Comparison of ENCODE assay signal across 8 mouse cellular contexts in genomic region chr8:80739932-80740331, GRCm38 (mm10). TPM values are rescaled to one million over a fixed set of nuclear protein-coding genes. Genes with fewer than 3 reads are reported as not detected.
A peak's percentile ranks its signal among the peaks of the same experiment; 100 is the strongest.
DNase-seq lines count a peak whose midpoint lies in the region; ATAC-seq and TF ChIP-seq lines count a peak whose summit lies in the region.

No protein-coding gene starts in this region.

- ATAC-seq in forebrain, embryonic 13.5 days = peak; percentile 58
- peak; percentile 59 for ATAC-seq in liver, embryonic 12.5 days
- ATAC-seq in stomach, postnatal 0 days (ENCODE audit: low FRiP score, low TSS enrichment) = peak; percentile 50

- TF ChIP-seq POLR2A in thymus, adult 2 months (IDR thresholded peaks at IDR 0.05; ENCODE audit: control insufficient read depth, extremely low read depth, insufficient read depth, low read length, poor library complexity) = no peak

- TF ChIP-seq EP300 in stomach, postnatal 0 days (optimal IDR thresholded peaks at IDR 0.05) = no peak

- 20% methylated on average over 14 of the region's 14 CpGs for WGBS in thymus, adult 2 months
- 14% methylated on average over 14 of the region's 14 CpGs for WGBS in forebrain, embryonic 13.5 days
- 11% methylated on average over 14 of the region's 14 CpGs for WGBS in liver, embryonic 12.5 days (ENCODE audit: insufficient replicate concordance)
- WGBS in stomach, postnatal 0 days = 10% methylated on average over 14 of the region's 14 CpGs

- H3K9ac ChIP-seq in forebrain, embryonic 13.5 days = peak overlapping the region; percentile 68
- H3K9ac ChIP-seq in liver, embryonic 12.5 days = peak overlapping the region; percentile 80
- H3K9ac ChIP-seq in stomach, postnatal 0 days (ENCODE audit: low read length) = peak overlapping the region; percentile 58

- peak overlapping the region; percentile 45 for H3K4me3 ChIP-seq in thymus, adult 2 months (ENCODE audit: control insufficient read depth, insufficient read depth, low read length)
- peak overlapping the region; percentile 90 for H3K4me3 ChIP-seq in forebrain, embryonic 13.5 days
- H3K4me3 ChIP-seq in liver, embryonic 12.5 days = peak overlapping the region; percentile 89
- peak overlapping the region; percentile 49 for H3K4me3 ChIP-seq in stomach, postnatal 0 days (ENCODE audit: low read depth, low read length)

- peak overlapping the region; percentile 55 for H3K4me2 ChIP-seq in forebrain, embryonic 13.5 days
- H3K4me2 ChIP-seq in liver, embryonic 12.5 days = peak overlapping the region; percentile 85
- H3K4me2 ChIP-seq in stomach, postnatal 0 days (replicated peaks; ENCODE audit: low read depth) = peak overlapping the region; percentile 53

- no peaks in the 10 kb centered on the region for H3K9me3 ChIP-seq in forebrain, embryonic 13.5 days (replicated peaks)
- H3K9me3 ChIP-seq in liver, embryonic 12.5 days (replicated peaks) = no peaks in the 10 kb centered on the region
- no peaks in the 10 kb centered on the region for H3K9me3 ChIP-seq in stomach, postnatal 0 days (ENCODE audit: control insufficient read depth, low read length)

- DNase-seq in thymus, adult 2 months = no peak
- DNase-seq in thymus, postnatal 0 days (ENCODE audit: low spot score) = no peak
- no peak for DNase-seq in stomach, postnatal 0 days (ENCODE audit: low spot score)
- no peak for DNase-seq in adrenal gland, postnatal 10 days
- no peak for DNase-seq in urinary bladder, postnatal 36 days (ENCODE audit: low spot score in 2 of 2)
- DNase-seq in frontal cortex, postnatal 10 days (ENCODE audit: low spot score in 2 of 2) = no peak

- H3K27ac ChIP-seq in thymus, adult 2 months (ENCODE audit: control insufficient read depth, insufficient read depth, low read length) = peak overlapping the region; percentile 85
- peak overlapping the region; percentile 89 for H3K27ac ChIP-seq in forebrain, embryonic 13.5 days
- peak overlapping the region; percentile 96 for H3K27ac ChIP-seq in liver, embryonic 12.5 days
- H3K27ac ChIP-seq in stomach, postnatal 0 days (replicated peaks) = peak overlapping the region; percentile 90

- peaks cover 4% of the 10 kb centered on the region; the same call in 1 of the 2 replicates for H3K36me3 ChIP-seq in thymus, adult 2 months (ENCODE audit: control insufficient read depth, insufficient read depth, low read length)
- peaks cover 10% of the 10 kb centered on the region for H3K36me3 ChIP-seq in forebrain, embryonic 13.5 days (ENCODE audit: poor library complexity, severe bottlenecking)
- peaks cover 13% of the 10 kb centered on the region for H3K36me3 ChIP-seq in liver, embryonic 12.5 days
- H3K36me3 ChIP-seq in stomach, postnatal 0 days (ENCODE audit: control insufficient read depth, insufficient read depth, low read length) = no peaks in the 10 kb centered on the region

- no peaks in the 10 kb centered on the region for H3K27me3 ChIP-seq in thymus, adult 2 months (ENCODE audit: control insufficient read depth, insufficient read depth, low read length)
- H3K27me3 ChIP-seq in forebrain, embryonic 13.5 days = no peaks in the 10 kb centered on the region
- no peaks in the 10 kb centered on the region for H3K27me3 ChIP-seq in liver, embryonic 12.5 days (replicated peaks)
- no peaks in the 10 kb centered on the region for H3K27me3 ChIP-seq in stomach, postnatal 0 days (ENCODE audit: control insufficient read depth, insufficient read depth, low read length)

- peaks cover 8% of the 10 kb centered on the region for H3K4me1 ChIP-seq in thymus, adult 2 months (replicated peaks; ENCODE audit: control insufficient read depth, insufficient read depth, low read length)
- peaks cover 11% of the 10 kb centered on the region for H3K4me1 ChIP-seq in forebrain, embryonic 13.5 days
- peaks cover 26% of the 10 kb centered on the region for H3K4me1 ChIP-seq in liver, embryonic 12.5 days
- 0 out of 2 replicates have a peak, but pooled peaks cover 2% of the 10 kb centered on the region for H3K4me1 ChIP-seq in stomach, postnatal 0 days (replicated peaks; ENCODE audit: control insufficient read depth, insufficient read depth)

- TF ChIP-seq CTCF in thymus, adult 2 months (IDR thresholded peaks at IDR 0.05; ENCODE audit: borderline replicate concordance, control insufficient read depth, extremely low read depth, insufficient read depth, low read length, poor library complexity) = no peak
- no peak for TF ChIP-seq CTCF in stomach, postnatal 0 days (IDR thresholded peaks at IDR 0.05; ENCODE audit: low read depth)

RNA-seq across cellular contexts. Expression of gene Smarca5, which starts 0.6 kb away (rescaled TPM):
- 14.9 and 29.3 TPM in 2 replicates for polyA plus RNA-seq in thymus, adult 2 months (2012; rRNA removed)
- 86.7 and 91.3 TPM in 2 replicates for polyA plus RNA-seq in thymus, postnatal 0 days (2015; fragmentation: Nextera tagmentation; extraction: Ambion mirVana)
- 101 and 102 TPM in 2 replicates for polyA plus RNA-seq in forebrain, embryonic 13.5 days (2015; fragmentation: Nextera tagmentation; extraction: Ambion mirVana)
- polyA plus RNA-seq in liver, embryonic 12.5 days (2016; fragmentation: Nextera tagmentation; extraction: Ambion mirVana) = 98.2 and 104 TPM in 2 replicates
- polyA plus RNA-seq in stomach, postnatal 0 days (2015; fragmentation: Nextera tagmentation; extraction: Ambion mirVana) = 25.6 and 28.3 TPM in 2 replicates
- 10 to 100 TPM; 62.0 to 63.1 TPM for total RNA-seq in adrenal gland, postnatal 10 days (2021)
